Mouse (Mus musculus) olfactory bulb, adult 2 months (tissue): Measurements from ENCODE around the gene Usp48.

Experiments
- CTCF ChIP-seq: fragments of 200-500 bp; IDR thresholded peaks from 2 replicates; pipeline ENCODE4 v1.5.1; 2012; ENCODE audit warnings: low read depth, mild to moderate bottlenecking, low read length, moderate library complexity; ENCODE audit not compliant: insufficient read depth
- POLR2A ChIP-seq: fragments of 200-500 bp; IDR thresholded peaks from 2 replicates; pipeline ENCODE4 v1.6.1; 2012; ENCODE audit warnings: mild to moderate bottlenecking, low read depth, low read length, moderate library complexity; ENCODE audit not compliant: insufficient read depth

GRCm38 (mm10) chr4:137706510-137706909 is 113.0 kb downstream of the Usp48 start:
- TF ChIP-seq CTCF (no peak), POLR2A (no peak)
